Mouse (Mus musculus): ENCODE results near the gene Kcns3. TPM values are rescaled to one million over a fixed set of nuclear protein-coding genes. Genes with fewer than 3 reads are reported as not detected.
"Not testable (repeated sequence)": the region's sequence is repeated elsewhere in the genome, so short reads cannot be mapped to it uniquely, and the experiment has no call there.

Kcns3 gene
- polyA plus RNA-seq, 1 experiment from 2014 or later: 0.08 TPM

GRCm38 (mm10) chr12:11126186-11126759 lies 24.6 kb downstream of the Kcns3 start:
- no peak for TF ChIP-seq CTCF (IDR thresholded peaks at IDR 0.05; ENCODE audit: low read depth)
- no peak for TF ChIP-seq EP300 (IDR thresholded peaks at IDR 0.05; ENCODE audit: low read depth)
- WGBS (ENCODE audit: insufficient replicate concordance): 45% methylated on average over 5 of the region's 5 CpGs
- Histone ChIP-seq H3K9ac (replicated peaks) (no peak overlapping the region), H3K4me3 (ENCODE audit: low read depth, low read length) (no peak overlapping the region), H3K4me2 (ENCODE audit: low read depth, low read length) (no peak overlapping the region), H3K4me1 (ENCODE audit: insufficient read depth) (no peaks in the 10 kb centered on the region), H3K27me3 (ENCODE audit: insufficient read depth, low read length) (no peaks in the 10 kb centered on the region), H3K9me3 (ENCODE audit: low read length) (no peaks in the 10 kb centered on the region), H3K27ac (ENCODE audit: low read depth) (no peak overlapping the region), H3K36me3 (replicated peaks; ENCODE audit: insufficient read depth, low read length) (no peaks in the 10 kb centered on the region)
- ATAC-seq (no peak), DNase-seq (no peak)

- no peaks in the 10 kb centered on the region for H3K9me3 ChIP-seq (ENCODE audit: low read length)
- ATAC-seq (no peak), DNase-seq (no peak)
- no peak overlapping the region for H3K4me3 ChIP-seq (ENCODE audit: low read depth, low read length)
- 71% methylated on average over 3 of the region's 3 CpGs for WGBS (ENCODE audit: insufficient replicate concordance)
- no peaks in the 10 kb centered on the region for H3K27me3 ChIP-seq (ENCODE audit: insufficient read depth, low read length)
- no peak overlapping the region for H3K9ac ChIP-seq (replicated peaks)
- TF ChIP-seq CTCF (IDR thresholded peaks at IDR 0.05; ENCODE audit: low read depth): no peak
- no peak for TF ChIP-seq EP300 (IDR thresholded peaks at IDR 0.05; ENCODE audit: low read depth)
- no peak overlapping the region for H3K4me2 ChIP-seq (ENCODE audit: low read depth, low read length)
- H3K27ac ChIP-seq (ENCODE audit: low read depth): no peak overlapping the region
- no peaks in the 10 kb centered on the region for H3K36me3 ChIP-seq (replicated peaks; ENCODE audit: insufficient read depth, low read length)
- no peaks in the 10 kb centered on the region for H3K4me1 ChIP-seq (ENCODE audit: insufficient read depth)
Measured at GRCm38 (mm10) chr12:11101565-11101964, 49.3 kb downstream of the Kcns3 start.

GRCm38 (mm10) chr12:11088626-11089372 lies 62.1 kb downstream of the Kcns3 start:
- Histone ChIP-seq H3K4me3 (ENCODE audit: low read depth, low read length) (no peak overlapping the region), H3K36me3 (replicated peaks; ENCODE audit: insufficient read depth, low read length) (no peaks in the 10 kb centered on the region), H3K9ac (replicated peaks) (no peak overlapping the region), H3K4me1 (ENCODE audit: insufficient read depth) (no peaks in the 10 kb centered on the region), H3K27me3 (ENCODE audit: insufficient read depth, low read length) (no peaks in the 10 kb centered on the region), H3K27ac (ENCODE audit: low read depth) (no peak overlapping the region), H3K4me2 (ENCODE audit: low read depth, low read length) (no peak overlapping the region), H3K9me3 (ENCODE audit: low read length) (no peaks in the 10 kb centered on the region)
- 34% methylated on average over 5 of the region's 5 CpGs for WGBS (ENCODE audit: insufficient replicate concordance)
- TF ChIP-seq EP300 (IDR thresholded peaks at IDR 0.05; ENCODE audit: low read depth): no peak
- TF ChIP-seq CTCF (IDR thresholded peaks at IDR 0.05; ENCODE audit: low read depth): no peak
- DNase-seq (no peak), ATAC-seq (no peak)

GRCm38 (mm10) chr12:11086866-11087265 lies 64.0 kb downstream of the Kcns3 start:
- H3K9ac ChIP-seq (replicated peaks): no peak overlapping the region
- no peak for ATAC-seq
- H3K4me2 ChIP-seq (ENCODE audit: low read depth, low read length): no peak overlapping the region
- H3K9me3 ChIP-seq (ENCODE audit: low read length): no peaks in the 10 kb centered on the region
- no peaks in the 10 kb centered on the region for H3K27me3 ChIP-seq (ENCODE audit: insufficient read depth, low read length)
- TF ChIP-seq EP300 (IDR thresholded peaks at IDR 0.05; ENCODE audit: low read depth) (no peak), CTCF (IDR thresholded peaks at IDR 0.05; ENCODE audit: low read depth) (no peak)
- H3K36me3 ChIP-seq (replicated peaks; ENCODE audit: insufficient read depth, low read length): no peaks in the 10 kb centered on the region
- H3K4me1 ChIP-seq (ENCODE audit: insufficient read depth): no peaks in the 10 kb centered on the region
- WGBS (ENCODE audit: insufficient replicate concordance): 65% methylated on average over 5 of the region's 5 CpGs
- no peak for DNase-seq
- H3K27ac ChIP-seq (ENCODE audit: low read depth): no peak overlapping the region
- H3K4me3 ChIP-seq (ENCODE audit: low read depth, low read length): no peak overlapping the region

GRCm38 (mm10) chr12:11071079-11071478 lies 79.8 kb downstream of the Kcns3 start:
- Histone ChIP-seq H3K27ac (ENCODE audit: low read depth) (no peak overlapping the region), H3K36me3 (replicated peaks; ENCODE audit: insufficient read depth, low read length) (no peaks in the 10 kb centered on the region), H3K4me3 (ENCODE audit: low read depth, low read length) (no peak overlapping the region), H3K4me2 (ENCODE audit: low read depth, low read length) (no peak overlapping the region), H3K27me3 (ENCODE audit: insufficient read depth, low read length) (no peaks in the 10 kb centered on the region), H3K4me1 (ENCODE audit: insufficient read depth) (no peaks in the 10 kb centered on the region), H3K9ac (replicated peaks) (no peak overlapping the region), H3K9me3 (ENCODE audit: low read length) (no peaks in the 10 kb centered on the region)
- WGBS (ENCODE audit: insufficient replicate concordance): 77% methylated on average over 2 of the region's 2 CpGs
- DNase-seq: no peak
- TF ChIP-seq EP300 (IDR thresholded peaks at IDR 0.05; ENCODE audit: low read depth): no peak
- TF ChIP-seq CTCF (IDR thresholded peaks at IDR 0.05; ENCODE audit: low read depth): no peak
- no peak for ATAC-seq

- Histone ChIP-seq H3K4me1 (ENCODE audit: insufficient read depth) (no peaks in the 10 kb centered on the region), H3K4me3 (ENCODE audit: low read depth, low read length) (no peak overlapping the region), H3K9me3 (ENCODE audit: low read length) (no peaks in the 10 kb centered on the region), H3K4me2 (ENCODE audit: low read depth, low read length) (no peak overlapping the region), H3K27ac (ENCODE audit: low read depth) (no peak overlapping the region), H3K27me3 (ENCODE audit: insufficient read depth, low read length) (no peaks in the 10 kb centered on the region), H3K9ac (replicated peaks) (no peak overlapping the region), H3K36me3 (replicated peaks; ENCODE audit: insufficient read depth, low read length) (no peaks in the 10 kb centered on the region)
- 74% methylated on average over 2 of the region's 2 CpGs for WGBS (ENCODE audit: insufficient replicate concordance)
- no peak for TF ChIP-seq EP300 (IDR thresholded peaks at IDR 0.05; ENCODE audit: low read depth)
- no peak for TF ChIP-seq CTCF (IDR thresholded peaks at IDR 0.05; ENCODE audit: low read depth)
- no peak for DNase-seq
- ATAC-seq: no peak
Measured at GRCm38 (mm10) chr12:11066865-11067264, 84.0 kb downstream of the Kcns3 start.

GRCm38 (mm10) chr12:11052676-11053075 lies 98.2 kb downstream of the Kcns3 start:
- H3K36me3 ChIP-seq (replicated peaks; ENCODE audit: insufficient read depth, low read length); H3K27ac ChIP-seq (ENCODE audit: low read depth); H3K4me2 ChIP-seq (ENCODE audit: low read depth, low read length); H3K9ac ChIP-seq (replicated peaks); H3K27me3 ChIP-seq (ENCODE audit: insufficient read depth, low read length); H3K4me3 ChIP-seq (ENCODE audit: low read depth, low read length); DNase-seq; H3K4me1 ChIP-seq (ENCODE audit: insufficient read depth); ATAC-seq; H3K9me3 ChIP-seq (ENCODE audit: low read length): not testable (repeated sequence)
- WGBS (ENCODE audit: insufficient replicate concordance): 62% methylated on average over 4 of the region's 4 CpGs
